Mouse (Mus musculus): ENCODE data around the gene Chst4. TPM values are rescaled to one million over a fixed set of nuclear protein-coding genes. Genes with fewer than 3 reads are reported as not detected.

Gene Chst4
- 2.5 and 2.6 TPM in 2 replicates for polyA plus RNA-seq (2015; fragmentation: Nextera tagmentation; extraction: Ambion mirVana)

DNA sequence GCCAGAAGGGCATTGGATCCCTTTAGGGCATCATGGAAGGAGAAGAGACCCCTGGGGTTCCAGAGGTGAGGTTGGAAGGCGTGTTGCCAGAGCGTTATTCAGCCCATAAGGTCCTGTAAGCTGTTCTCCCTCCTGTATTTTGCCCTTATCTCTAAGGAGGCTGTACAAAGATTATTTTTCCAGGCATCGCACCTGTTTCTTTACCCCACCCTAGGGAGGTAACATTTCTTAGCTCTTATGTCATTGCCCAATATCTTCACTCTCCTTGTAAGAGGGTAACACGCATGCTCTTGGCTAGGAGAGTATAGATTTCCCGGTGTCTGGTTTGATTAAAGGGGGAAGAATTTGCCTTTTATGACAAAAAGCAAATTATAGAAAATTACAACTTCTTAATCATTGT is at the start of gene Chst4:
Gene Chst4 (minus strand): TSS at position 82 of the 400 bp plus-strand sequence.
- WGBS = 60% methylated on average over 5 of the region's 5 CpGs
- no peaks in the 10 kb centered on the region for H3K36me3 ChIP-seq
- no peak within 1 kb of the TSS for H3K9ac ChIP-seq
- ATAC-seq = peak; percentile 86
- no peak within 1 kb of the TSS for H3K4me2 ChIP-seq (replicated peaks)
- H3K9me3 ChIP-seq = no peaks in the 10 kb centered on the region
- no peak within 1 kb of the TSS for H3K4me3 ChIP-seq (replicated peaks)
- H3K27me3 ChIP-seq (replicated peaks) = no peaks in the 10 kb centered on the region
- H3K4me1 ChIP-seq (replicated peaks) = 0 out of 2 replicates have a peak, but pooled peaks cover 3% of the 10 kb centered on the region
- H3K27ac ChIP-seq = no peak within 1 kb of the TSS

DNA sequence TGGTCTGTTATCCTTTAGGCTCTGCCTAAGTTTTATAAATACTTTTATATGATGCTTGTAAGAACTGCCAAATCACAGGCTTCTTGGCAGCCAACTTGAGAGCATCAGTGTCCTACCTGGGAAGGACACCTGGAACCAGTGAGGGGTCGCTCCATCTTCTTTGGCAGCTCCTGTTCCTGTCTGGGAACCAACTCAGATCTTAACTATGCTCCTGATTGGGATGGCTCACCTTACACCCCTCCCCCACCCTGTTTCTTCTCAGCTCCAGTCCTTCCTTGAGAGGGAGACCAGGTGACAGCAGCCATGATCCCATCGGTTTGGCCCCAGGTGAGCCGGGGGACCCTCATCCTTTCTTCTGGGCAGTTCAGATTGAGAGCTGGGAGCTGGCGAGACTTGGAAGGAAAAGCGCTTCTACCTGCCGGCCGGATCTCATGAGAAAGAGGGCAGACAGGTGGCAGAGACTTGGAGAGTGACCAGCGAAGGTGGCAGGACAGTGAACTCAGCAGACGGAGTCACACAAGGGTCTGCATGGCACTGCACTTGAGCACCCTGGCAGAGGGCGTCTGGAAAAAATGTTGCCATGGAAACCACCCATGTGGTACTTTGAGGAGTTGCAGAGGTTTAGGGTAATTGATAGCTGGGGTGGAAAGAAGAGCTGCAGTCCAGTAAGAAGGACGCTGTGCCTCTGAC is 43.0 kb upstream of the Chst4 start:
- Histone ChIP-seq H3K4me1 (replicated peaks) (0 out of 2 replicates have a peak, but pooled peaks cover 5% of the 10 kb centered on the region), H3K27me3 (replicated peaks) (0 out of 2 replicates have a peak, but pooled peaks cover 2% of the 10 kb centered on the region), H3K9me3 (no peaks in the 10 kb centered on the region), H3K27ac (no peak overlapping the region), H3K4me2 (replicated peaks) (no peak overlapping the region), H3K9ac (no peak overlapping the region), H3K4me3 (replicated peaks) (no peak overlapping the region), H3K36me3 (peaks cover 6% of the 10 kb centered on the region; the same call in 1 of the 2 replicates)
- no peak for ATAC-seq
- WGBS = 76% methylated on average over 11 of the region's 11 CpGs

DNA sequence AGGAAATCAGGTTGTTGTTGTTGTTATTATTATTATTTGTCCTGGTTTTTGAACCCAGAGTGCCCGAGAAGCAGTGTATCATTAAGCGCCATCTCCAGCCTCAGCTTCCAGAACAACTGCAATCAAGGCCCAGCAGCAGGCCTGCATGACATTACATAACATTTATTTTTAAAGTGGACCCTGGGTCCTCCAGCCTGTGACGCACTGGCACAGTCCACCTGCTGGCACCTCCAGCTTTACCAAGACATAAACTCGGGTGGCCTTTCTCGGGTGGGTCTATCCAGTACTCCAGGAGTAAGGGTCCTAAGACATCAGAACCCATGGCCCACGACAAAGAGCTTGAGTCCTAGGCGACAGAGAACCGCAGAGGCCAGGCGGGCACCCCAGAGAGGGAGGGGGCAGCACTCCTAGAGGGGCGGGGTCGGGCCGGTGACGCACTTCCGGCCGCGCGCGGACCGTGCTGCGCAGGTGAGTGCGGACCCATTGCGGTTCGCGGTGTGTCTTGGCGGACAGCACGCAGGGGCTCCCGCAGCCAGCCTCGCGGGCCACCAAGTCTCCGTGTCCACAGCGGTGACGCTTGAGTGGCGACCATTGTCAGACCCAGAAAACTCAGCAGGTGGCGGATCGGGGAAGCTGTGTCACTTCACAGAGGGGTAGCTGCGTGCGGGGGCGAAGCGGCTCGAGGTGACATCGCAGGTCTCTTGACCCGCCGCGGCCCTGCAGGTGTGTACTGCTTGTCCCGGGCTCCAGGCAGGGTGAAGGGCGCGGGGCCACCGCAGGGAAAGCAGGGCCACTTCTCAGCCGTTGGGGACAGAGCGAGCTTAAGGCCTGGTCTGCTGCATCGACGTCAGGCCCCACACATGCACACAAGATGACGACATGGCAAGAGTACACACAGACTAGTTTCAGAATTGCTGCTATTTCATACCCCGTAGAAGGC is 40.0 kb upstream of the Chst4 start, which contains the start of gene Zfp612:
Gene Zfp612 (plus strand): TSS at position 465 of the 940 bp plus-strand sequence.
- WGBS = 7% methylated on average over 54 of the region's 54 CpGs
- peak within 1 kb of the TSS; percentile 57 for H3K4me3 ChIP-seq (replicated peaks)
- H3K9me3 ChIP-seq = no peaks in the 10 kb centered on the region
- ATAC-seq = peak; percentile 96
- H3K9ac ChIP-seq = peak within 1 kb of the TSS; percentile 64
- H3K36me3 ChIP-seq = no peaks in the 10 kb centered on the region
- peak within 1 kb of the TSS; percentile 92 for H3K4me2 ChIP-seq (replicated peaks)
- H3K27me3 ChIP-seq (replicated peaks) = 0 out of 2 replicates have a peak, but pooled peaks cover 2% of the 10 kb centered on the region
- no peak within 1 kb of the TSS for H3K27ac ChIP-seq
- H3K4me1 ChIP-seq (replicated peaks) = 0 out of 2 replicates have a peak, but pooled peaks cover 5% of the 10 kb centered on the region

DNA sequence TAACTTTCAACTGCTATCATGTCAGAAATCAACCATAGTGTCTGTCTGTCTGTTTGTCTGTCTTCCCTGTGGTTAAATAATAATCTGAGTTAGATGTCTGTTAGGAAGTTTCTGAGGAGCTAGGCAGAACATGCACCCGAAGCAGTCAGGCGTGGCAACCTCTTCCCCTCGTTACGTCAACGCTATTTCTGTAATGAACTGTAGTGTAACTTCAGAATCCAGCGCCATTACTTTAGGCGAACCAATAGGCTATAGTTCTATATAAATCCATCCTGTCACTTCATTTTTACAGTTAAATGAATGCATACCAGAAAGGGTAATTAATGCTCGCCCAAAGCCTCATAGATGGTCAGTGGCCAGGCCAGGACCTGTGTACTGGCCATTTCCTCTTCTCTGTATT is 35.0 kb upstream of the Chst4 start:
- H3K4me2 ChIP-seq (replicated peaks) = no peak overlapping the region
- no peak for ATAC-seq
- H3K9ac ChIP-seq = no peak overlapping the region
- 0 out of 2 replicates have a peak, but pooled peaks cover 2% of the 10 kb centered on the region for H3K27me3 ChIP-seq (replicated peaks)
- H3K27ac ChIP-seq = no peak overlapping the region
- H3K9me3 ChIP-seq = no peaks in the 10 kb centered on the region
- no peaks in the 10 kb centered on the region for H3K4me1 ChIP-seq (replicated peaks)
- no peaks in the 10 kb centered on the region for H3K36me3 ChIP-seq
- WGBS = 82% methylated on average over 8 of the region's 8 CpGs
- H3K4me3 ChIP-seq (replicated peaks) = no peak overlapping the region

DNA sequence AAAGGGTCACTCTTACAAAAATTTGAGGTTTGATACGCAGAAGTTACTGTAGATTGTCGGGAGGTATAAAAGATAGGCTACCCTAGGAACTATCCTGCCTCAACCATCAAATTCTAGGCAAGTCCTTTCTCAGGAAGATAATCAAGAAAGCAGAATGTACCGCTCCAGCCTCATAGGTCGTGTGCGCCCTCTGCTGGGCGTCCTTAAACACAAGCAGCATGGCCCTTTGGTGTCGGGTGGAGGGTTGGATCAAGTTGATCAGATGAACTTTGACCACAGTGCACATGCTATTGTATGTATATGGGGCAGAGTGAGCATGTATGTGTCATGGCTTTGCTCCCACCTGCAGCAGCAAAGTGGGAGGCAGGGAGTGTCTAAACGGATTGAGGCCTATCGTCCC is 32.1 kb upstream of the Chst4 start:
- Histone ChIP-seq H3K4me3 (replicated peaks) (no peak overlapping the region), H3K9me3 (no peaks in the 10 kb centered on the region), H3K36me3 (no peaks in the 10 kb centered on the region), H3K27ac (no peak overlapping the region), H3K4me1 (replicated peaks) (no peaks in the 10 kb centered on the region), H3K27me3 (replicated peaks) (no peaks in the 10 kb centered on the region), H3K9ac (no peak overlapping the region), H3K4me2 (replicated peaks) (no peak overlapping the region)
- ATAC-seq = peak; percentile 77
- 16% methylated on average over 9 of the region's 9 CpGs for WGBS

DNA sequence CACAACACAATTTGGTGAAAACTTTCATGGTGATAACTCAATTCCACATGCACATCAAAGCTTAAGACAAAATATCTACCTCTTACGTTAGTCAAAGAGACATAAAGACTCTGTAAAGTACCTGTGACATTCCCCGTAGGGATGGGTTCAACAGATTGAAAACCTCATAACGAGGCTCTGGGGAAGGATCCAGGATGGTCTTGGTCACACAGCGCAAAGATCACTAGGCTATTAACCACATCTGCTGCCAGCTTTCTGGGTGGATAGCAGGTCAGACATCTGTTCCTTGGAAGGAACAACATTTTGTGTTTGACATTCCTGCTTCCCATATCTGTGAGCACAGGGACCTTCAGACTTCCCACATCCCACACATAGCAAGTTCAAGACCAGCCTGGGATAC is 30.2 kb upstream of the Chst4 start:
- no peak for ATAC-seq
- Histone ChIP-seq H3K36me3 (no peaks in the 10 kb centered on the region), H3K4me1 (replicated peaks) (no peaks in the 10 kb centered on the region), H3K9me3 (no peaks in the 10 kb centered on the region), H3K4me2 (replicated peaks) (no peak overlapping the region), H3K4me3 (replicated peaks) (no peak overlapping the region), H3K9ac (no peak overlapping the region), H3K27ac (no peak overlapping the region), H3K27me3 (replicated peaks) (no peaks in the 10 kb centered on the region)
- 88% methylated on average over 4 of the region's 4 CpGs for WGBS

DNA sequence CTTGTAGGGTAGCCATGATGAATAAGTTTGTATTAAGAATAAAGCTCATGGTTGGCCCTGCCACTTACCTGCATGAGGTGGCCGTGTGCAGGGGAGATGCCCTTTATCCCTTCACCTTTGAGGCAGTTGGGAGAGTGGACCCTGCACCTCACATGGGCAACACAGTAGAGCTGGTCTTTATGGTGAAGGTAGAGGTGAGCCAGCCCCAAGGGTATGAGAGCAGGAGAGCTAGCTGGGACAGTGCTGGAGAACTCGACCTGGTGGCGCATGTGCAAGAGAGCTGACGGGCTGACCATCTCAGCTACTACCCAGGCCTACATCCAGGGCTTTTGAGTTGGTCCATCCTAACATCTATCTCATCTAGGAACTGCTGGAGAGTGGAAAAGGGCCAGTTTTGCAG is 26.1 kb upstream of the Chst4 start:
- Histone ChIP-seq H3K4me3 (replicated peaks) (no peak overlapping the region), H3K9ac (no peak overlapping the region), H3K36me3 (no peaks in the 10 kb centered on the region), H3K27me3 (replicated peaks) (no peaks in the 10 kb centered on the region), H3K4me2 (replicated peaks) (no peak overlapping the region), H3K4me1 (replicated peaks) (no peaks in the 10 kb centered on the region), H3K9me3 (no peaks in the 10 kb centered on the region), H3K27ac (no peak overlapping the region)
- 87% methylated on average over 4 of the region's 4 CpGs for WGBS
- ATAC-seq = no peak

DNA sequence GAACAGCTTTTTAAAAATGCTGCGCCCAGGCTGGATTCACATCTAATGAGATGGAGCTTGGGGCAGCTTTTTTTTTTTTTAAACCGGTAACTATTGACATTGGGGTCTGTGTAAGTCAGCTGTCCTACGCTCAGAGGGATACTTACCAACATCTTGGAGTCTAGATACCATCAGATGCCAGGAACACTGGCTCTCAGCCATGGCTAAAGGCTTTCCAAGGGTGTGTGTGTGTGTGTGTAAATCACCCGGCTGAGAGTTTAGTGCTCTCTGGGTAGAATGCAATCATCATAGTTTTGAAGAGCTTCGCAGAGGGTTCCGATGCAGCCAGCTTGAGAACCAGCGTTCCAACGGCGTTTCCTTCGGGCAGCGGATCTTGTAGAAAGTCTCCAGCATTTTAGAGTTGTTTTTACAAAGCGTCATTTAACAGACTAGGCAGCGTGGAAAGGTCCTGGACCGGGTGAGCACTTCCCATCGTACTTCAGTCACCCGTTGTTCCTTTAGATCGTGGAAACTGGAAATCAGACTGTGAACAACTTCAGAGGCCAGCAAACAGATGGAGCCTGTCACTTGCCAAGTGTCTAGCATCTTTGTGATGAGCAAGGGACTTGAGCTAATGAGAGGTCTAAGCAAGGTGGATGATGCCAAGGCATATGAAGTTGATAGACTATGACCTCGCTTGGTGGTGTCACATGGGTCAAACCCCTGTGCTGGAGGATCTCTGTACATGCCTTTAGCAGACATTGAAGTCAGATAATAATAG is 25.2 kb upstream of the Chst4 start:
- Histone ChIP-seq H3K9me3 (no peaks in the 10 kb centered on the region), H3K4me3 (replicated peaks) (no peak overlapping the region), H3K27me3 (replicated peaks) (no peaks in the 10 kb centered on the region), H3K36me3 (no peaks in the 10 kb centered on the region), H3K4me2 (replicated peaks) (no peak overlapping the region), H3K4me1 (replicated peaks) (no peaks in the 10 kb centered on the region), H3K27ac (no peak overlapping the region), H3K9ac (no peak overlapping the region)
- no peak for ATAC-seq
- 90% methylated on average over 18 of the region's 18 CpGs for WGBS

DNA sequence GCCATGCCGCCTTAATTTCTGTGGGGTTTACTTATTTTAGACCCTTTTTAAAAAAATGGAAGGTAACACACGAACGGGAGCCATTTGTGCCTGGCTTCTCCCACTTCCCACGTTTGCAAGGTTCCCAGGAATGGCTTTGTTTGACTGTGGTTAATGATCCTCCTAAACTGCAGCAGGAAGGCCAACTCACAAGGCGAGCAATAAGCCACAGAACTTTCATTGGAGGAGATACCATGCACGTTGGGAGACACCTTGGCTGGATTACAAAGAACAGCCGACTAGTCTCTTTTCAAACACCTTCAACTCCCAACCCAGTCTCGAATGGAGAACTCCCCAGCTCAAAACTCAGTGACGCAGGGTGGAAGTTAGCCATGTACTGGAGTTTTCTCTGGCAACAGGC is 24.6 kb upstream of the Chst4 start:
- Histone ChIP-seq H3K4me2 (replicated peaks) (no peak overlapping the region), H3K9ac (no peak overlapping the region), H3K4me1 (replicated peaks) (no peaks in the 10 kb centered on the region), H3K27me3 (replicated peaks) (no peaks in the 10 kb centered on the region), H3K9me3 (no peaks in the 10 kb centered on the region), H3K36me3 (no peaks in the 10 kb centered on the region), H3K4me3 (replicated peaks) (no peak overlapping the region), H3K27ac (no peak overlapping the region)
- WGBS = 51% methylated on average over 9 of the region's 9 CpGs
- no peak for ATAC-seq

DNA sequence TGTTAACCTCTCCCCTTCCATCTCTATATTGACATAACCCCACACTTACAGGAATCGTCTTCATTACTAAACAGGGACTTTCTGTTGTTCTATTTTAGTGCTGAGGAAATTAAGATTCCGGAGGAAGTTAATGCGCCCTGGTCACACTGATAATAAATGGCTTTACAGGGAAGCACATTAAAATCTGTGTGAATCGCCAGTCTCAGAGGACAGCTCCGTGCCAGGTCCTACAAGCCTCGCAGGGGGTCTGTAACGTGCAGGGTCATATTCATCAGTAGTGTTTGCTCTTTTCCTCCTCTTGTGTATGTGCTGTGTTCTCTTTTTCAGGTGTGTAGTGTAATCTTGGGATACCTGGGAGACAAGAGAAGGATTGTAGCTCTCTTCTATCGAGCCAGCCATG is 18.7 kb upstream of the Chst4 start:
- ATAC-seq = no peak
- H3K4me3 ChIP-seq (replicated peaks) = no peak overlapping the region
- peaks cover 12% of the 10 kb centered on the region; the same call in 1 of the 2 replicates for H3K27me3 ChIP-seq (replicated peaks)
- no peaks in the 10 kb centered on the region for H3K4me1 ChIP-seq (replicated peaks)
- 76% methylated on average over 8 of the region's 8 CpGs for WGBS
- no peak overlapping the region for H3K9ac ChIP-seq
- H3K4me2 ChIP-seq (replicated peaks) = no peak overlapping the region
- no peaks in the 10 kb centered on the region for H3K36me3 ChIP-seq
- no peaks in the 10 kb centered on the region for H3K9me3 ChIP-seq
- H3K27ac ChIP-seq = no peak overlapping the region

DNA sequence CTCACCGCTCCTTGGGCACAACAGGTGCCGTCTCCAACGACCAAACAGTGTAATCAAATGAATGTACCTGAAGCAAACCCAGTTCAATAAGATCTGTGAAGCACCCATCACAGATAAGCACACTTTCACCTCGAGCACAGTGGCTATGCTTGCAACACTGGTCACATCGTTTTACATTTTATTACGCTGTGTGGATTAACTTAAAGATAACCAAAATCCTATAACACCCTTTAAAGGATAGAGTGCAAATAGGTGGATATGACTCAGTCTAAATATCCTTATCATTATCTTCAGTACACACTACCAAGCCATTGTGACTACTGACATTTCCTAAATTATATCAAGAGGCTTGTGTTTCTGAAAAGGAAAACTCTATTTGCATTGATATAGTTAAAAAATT is 11.7 kb upstream of the Chst4 start:
- Histone ChIP-seq H3K27me3 (replicated peaks) (peaks cover 10% of the 10 kb centered on the region), H3K36me3 (no peaks in the 10 kb centered on the region), H3K4me1 (replicated peaks) (no peaks in the 10 kb centered on the region), H3K4me3 (replicated peaks) (no peak overlapping the region), H3K27ac (no peak overlapping the region), H3K9me3 (no peaks in the 10 kb centered on the region), H3K9ac (no peak overlapping the region), H3K4me2 (replicated peaks) (no peak overlapping the region)
- WGBS = 54% methylated on average over 6 of the region's 6 CpGs
- ATAC-seq = peak; percentile 43; the same call in 1 of the 2 replicates

DNA sequence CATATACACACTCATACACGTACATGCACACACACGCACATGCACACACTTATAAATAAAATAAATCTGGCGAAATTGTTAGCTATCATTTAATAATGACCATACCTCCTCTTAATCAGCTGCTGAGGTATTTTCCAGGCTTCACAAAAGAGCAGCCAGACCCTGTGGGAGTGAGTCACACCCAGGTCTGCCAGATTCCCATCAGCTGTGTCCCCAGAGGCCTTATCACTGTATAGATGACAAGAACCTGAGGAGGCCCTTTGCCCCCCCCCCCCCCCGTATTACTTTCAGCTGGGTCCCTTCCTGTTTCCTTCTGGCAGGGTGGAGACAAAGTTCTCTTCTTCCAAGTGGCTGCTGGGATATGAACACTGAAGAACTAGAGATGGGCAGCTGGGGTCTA is 969 bp upstream of the Chst4 start:
- no peak overlapping the region for H3K9ac ChIP-seq
- no peak overlapping the region for H3K4me2 ChIP-seq (replicated peaks)
- 62% methylated on average over 4 of the region's 4 CpGs for WGBS
- no peaks in the 10 kb centered on the region for H3K36me3 ChIP-seq
- no peaks in the 10 kb centered on the region for H3K27me3 ChIP-seq (replicated peaks)
- 0 out of 2 replicates have a peak, but pooled peaks cover 3% of the 10 kb centered on the region for H3K4me1 ChIP-seq (replicated peaks)
- peak; percentile 69 for ATAC-seq
- no peaks in the 10 kb centered on the region for H3K9me3 ChIP-seq
- no peak overlapping the region for H3K27ac ChIP-seq
- no peak overlapping the region for H3K4me3 ChIP-seq (replicated peaks)
